Mouse (Mus musculus): Measurements from ENCODE around the gene Pnpla7. TPM values are rescaled to one million over a fixed set of nuclear protein-coding genes. Genes with fewer than 3 reads are reported as not detected.

Gene Pnpla7
- polyA plus RNA-seq, 1 experiment from 2014 or later: 2.2 TPM

- ATAC-seq: peak; percentile 100
- H3K4me2 ChIP-seq (ENCODE audit: low read length): peak within 1 kb of the TSS; percentile 70
- H3K27me3 ChIP-seq (replicated peaks; ENCODE audit: control insufficient read depth, insufficient read depth, low read length): no peaks in the 10 kb centered on the region
- peak within 1 kb of the TSS; percentile 89 for H3K27ac ChIP-seq (ENCODE audit: low read depth, low read length)
- no peaks in the 10 kb centered on the region for H3K9me3 ChIP-seq (ENCODE audit: control insufficient read depth, low read length)
- under 1% methylated on average over 56 of the region's 64 CpGs for WGBS
- H3K36me3 ChIP-seq (ENCODE audit: control insufficient read depth, insufficient read depth, low read length): peaks cover 20% of the 10 kb centered on the region
- H3K4me1 ChIP-seq (ENCODE audit: control insufficient read depth, insufficient read depth, low read depth, low read length): peaks cover 20% of the 10 kb centered on the region
- peak within 1 kb of the TSS; percentile 85 for H3K9ac ChIP-seq (ENCODE audit: low read depth, low read length)
- peak within 1 kb of the TSS; percentile 79 for H3K4me3 ChIP-seq (ENCODE audit: low read length)
These were observed 728 bp upstream of the Pnpla7 start, which contains the start of gene Mrpl41 for GRCm38 (mm10) chr2:24974906-24975703. Mrpl41 (minus strand) TSS chr2:24975098.

- no peak overlapping the region for H3K4me3 ChIP-seq (ENCODE audit: low read length)
- H3K9ac ChIP-seq (ENCODE audit: low read depth, low read length): no peak overlapping the region
- no peaks in the 10 kb centered on the region for H3K27me3 ChIP-seq (replicated peaks; ENCODE audit: control insufficient read depth, insufficient read depth, low read length)
- 96% methylated on average over 5 of the region's 5 CpGs for WGBS
- no peak overlapping the region for H3K4me2 ChIP-seq (ENCODE audit: low read length)
- no peaks in the 10 kb centered on the region for H3K9me3 ChIP-seq (ENCODE audit: control insufficient read depth, low read length)
- peaks cover 20% of the 10 kb centered on the region for H3K4me1 ChIP-seq (ENCODE audit: control insufficient read depth, insufficient read depth, low read depth, low read length)
- ATAC-seq: no peak
- peaks cover 7% of the 10 kb centered on the region; the same call in 1 of the 2 replicates for H3K36me3 ChIP-seq (ENCODE audit: control insufficient read depth, insufficient read depth, low read length)
- H3K27ac ChIP-seq (ENCODE audit: low read depth, low read length): no peak overlapping the region
These were observed 1.1 kb downstream of the Pnpla7 start for GRCm38 (mm10) chr2:24976960-24977359.

- Histone ChIP-seq H3K4me1 (ENCODE audit: control insufficient read depth, insufficient read depth, low read depth, low read length) (no peaks in the 10 kb centered on the region), H3K27ac (ENCODE audit: low read depth, low read length) (no peak overlapping the region), H3K27me3 (replicated peaks; ENCODE audit: control insufficient read depth, insufficient read depth, low read length) (no peaks in the 10 kb centered on the region), H3K36me3 (ENCODE audit: control insufficient read depth, insufficient read depth, low read length) (no peaks in the 10 kb centered on the region), H3K9ac (ENCODE audit: low read depth, low read length) (no peak overlapping the region), H3K9me3 (ENCODE audit: control insufficient read depth, low read length) (no peaks in the 10 kb centered on the region), H3K4me2 (ENCODE audit: low read length) (no peak overlapping the region), H3K4me3 (ENCODE audit: low read length) (no peak overlapping the region)
- no peak for ATAC-seq
- 76% methylated on average over 2 of the region's 2 CpGs for WGBS
These were observed 11.9 kb downstream of the Pnpla7 start for GRCm38 (mm10) chr2:24987762-24988161.

- Histone ChIP-seq H3K36me3 (ENCODE audit: control insufficient read depth, insufficient read depth, low read length) (no peaks in the 10 kb centered on the region), H3K4me1 (ENCODE audit: control insufficient read depth, insufficient read depth, low read depth, low read length) (no peaks in the 10 kb centered on the region), H3K4me3 (ENCODE audit: low read length) (no peak overlapping the region), H3K9ac (ENCODE audit: low read depth, low read length) (no peak overlapping the region), H3K4me2 (ENCODE audit: low read length) (no peak overlapping the region), H3K27ac (ENCODE audit: low read depth, low read length) (no peak overlapping the region), H3K27me3 (replicated peaks; ENCODE audit: control insufficient read depth, insufficient read depth, low read length) (no peaks in the 10 kb centered on the region), H3K9me3 (ENCODE audit: control insufficient read depth, low read length) (no peaks in the 10 kb centered on the region)
- no peak for ATAC-seq
- 90% methylated on average over 6 of the region's 6 CpGs for WGBS
These were observed 19.5 kb downstream of the Pnpla7 start for GRCm38 (mm10) chr2:24995332-24995731.

- Histone ChIP-seq H3K4me3 (ENCODE audit: low read length) (no peak overlapping the region), H3K4me2 (ENCODE audit: low read length) (no peak overlapping the region), H3K27me3 (replicated peaks; ENCODE audit: control insufficient read depth, insufficient read depth, low read length) (no peaks in the 10 kb centered on the region), H3K9ac (ENCODE audit: low read depth, low read length) (no peak overlapping the region), H3K36me3 (ENCODE audit: control insufficient read depth, insufficient read depth, low read length) (no peaks in the 10 kb centered on the region), H3K4me1 (ENCODE audit: control insufficient read depth, insufficient read depth, low read depth, low read length) (no peaks in the 10 kb centered on the region), H3K9me3 (ENCODE audit: control insufficient read depth, low read length) (no peaks in the 10 kb centered on the region), H3K27ac (ENCODE audit: low read depth, low read length) (no peak overlapping the region)
- WGBS: 94% methylated on average over 2 of the region's 2 CpGs
- ATAC-seq: no peak
These were observed 20.6 kb downstream of the Pnpla7 start for GRCm38 (mm10) chr2:24996471-24996870.

GRCm38 (mm10) chr2:25000544-25001235 lies 24.9 kb downstream of the Pnpla7 start:
- Histone ChIP-seq H3K4me2 (ENCODE audit: low read length) (no peak overlapping the region), H3K9me3 (ENCODE audit: control insufficient read depth, low read length) (no peaks in the 10 kb centered on the region), H3K36me3 (ENCODE audit: control insufficient read depth, insufficient read depth, low read length) (no peaks in the 10 kb centered on the region), H3K4me3 (ENCODE audit: low read length) (no peak overlapping the region), H3K27ac (ENCODE audit: low read depth, low read length) (no peak overlapping the region), H3K4me1 (ENCODE audit: control insufficient read depth, insufficient read depth, low read depth, low read length) (no peaks in the 10 kb centered on the region), H3K27me3 (replicated peaks; ENCODE audit: control insufficient read depth, insufficient read depth, low read length) (no peaks in the 10 kb centered on the region), H3K9ac (ENCODE audit: low read depth, low read length) (no peak overlapping the region)
- WGBS: 74% methylated on average over 3 of the region's 3 CpGs
- no peak for ATAC-seq

- Histone ChIP-seq H3K4me2 (ENCODE audit: low read length) (no peak overlapping the region), H3K4me1 (ENCODE audit: control insufficient read depth, insufficient read depth, low read depth, low read length) (no peaks in the 10 kb centered on the region), H3K27me3 (replicated peaks; ENCODE audit: control insufficient read depth, insufficient read depth, low read length) (no peaks in the 10 kb centered on the region), H3K4me3 (ENCODE audit: low read length) (no peak overlapping the region), H3K27ac (ENCODE audit: low read depth, low read length) (no peak overlapping the region), H3K9ac (ENCODE audit: low read depth, low read length) (no peak overlapping the region), H3K36me3 (ENCODE audit: control insufficient read depth, insufficient read depth, low read length) (no peaks in the 10 kb centered on the region), H3K9me3 (ENCODE audit: control insufficient read depth, low read length) (no peaks in the 10 kb centered on the region)
- ATAC-seq: 0 out of 2 replicates have a peak, but pooled peaks have one; percentile 20
- whole genome bisulfite sequencing: 68% methylated on average over 9 of the region's 9 CpGs
These were observed 28.3 kb downstream of the Pnpla7 start for GRCm38 (mm10) chr2:25003946-25004786.

GRCm38 (mm10) chr2:25006767-25007166 lies 30.9 kb downstream of the Pnpla7 start:
- Histone ChIP-seq H3K4me3 (ENCODE audit: low read length) (no peak overlapping the region), H3K27ac (ENCODE audit: low read depth, low read length) (no peak overlapping the region), H3K9ac (ENCODE audit: low read depth, low read length) (no peak overlapping the region), H3K4me2 (ENCODE audit: low read length) (no peak overlapping the region), H3K27me3 (replicated peaks; ENCODE audit: control insufficient read depth, insufficient read depth, low read length) (no peaks in the 10 kb centered on the region), H3K4me1 (ENCODE audit: control insufficient read depth, insufficient read depth, low read depth, low read length) (no peaks in the 10 kb centered on the region), H3K9me3 (ENCODE audit: control insufficient read depth, low read length) (no peaks in the 10 kb centered on the region), H3K36me3 (ENCODE audit: control insufficient read depth, insufficient read depth, low read length) (no peaks in the 10 kb centered on the region)
- WGBS: 90% methylated on average over 1 of the region's 1 CpGs
- no peak for ATAC-seq

GRCm38 (mm10) chr2:25008250-25008649 lies 32.4 kb downstream of the Pnpla7 start:
- Histone ChIP-seq H3K4me2 (ENCODE audit: low read length) (no peak overlapping the region), H3K4me3 (ENCODE audit: low read length) (no peak overlapping the region), H3K9me3 (ENCODE audit: control insufficient read depth, low read length) (no peaks in the 10 kb centered on the region), H3K36me3 (ENCODE audit: control insufficient read depth, insufficient read depth, low read length) (no peaks in the 10 kb centered on the region), H3K4me1 (ENCODE audit: control insufficient read depth, insufficient read depth, low read depth, low read length) (no peaks in the 10 kb centered on the region), H3K9ac (ENCODE audit: low read depth, low read length) (no peak overlapping the region), H3K27ac (ENCODE audit: low read depth, low read length) (no peak overlapping the region), H3K27me3 (replicated peaks; ENCODE audit: control insufficient read depth, insufficient read depth, low read length) (no peaks in the 10 kb centered on the region)
- no peak for ATAC-seq
